Mouse (Mus musculus) frontal cortex, postnatal 25 days (tissue): Measurements from ENCODE around the gene Cisd2.

Experiments used
- DNase-seq, 2 experiments: peaks; one replicate each; pipeline ENCODE4 v3.0.0; 2022; ENCODE audit warnings: low spot score in 2 of 2

Cisd2 gene

GRCm38 (mm10) chr3:135411056-135411455, 12.7 kb downstream of the Cisd2 start:
- DNase-seq: no peak

GRCm38 (mm10) chr3:135409219-135409618, 14.5 kb downstream of the Cisd2 start:
- DNase-seq: no peak

- DNase-seq: no peak
These were observed 16.4 kb downstream of the Cisd2 start for GRCm38 (mm10) chr3:135407351-135407750.

GRCm38 (mm10) chr3:135404599-135404998, 19.1 kb downstream of the Cisd2 start:
- DNase-seq: no peak

GRCm38 (mm10) chr3:135403856-135404255, 19.9 kb downstream of the Cisd2 start:
- no peak for DNase-seq

GRCm38 (mm10) chr3:135403211-135403610, 20.5 kb downstream of the Cisd2 start:
- DNase-seq: no peak

- DNase-seq: peak; percentile 76 to 78
These were observed 21.5 kb downstream of the Cisd2 start for GRCm38 (mm10) chr3:135402201-135402658.

GRCm38 (mm10) chr3:135397112-135397511, 26.6 kb downstream of the Cisd2 start:
- no peak for DNase-seq

- no peak for DNase-seq
These were observed 27.6 kb downstream of the Cisd2 start for GRCm38 (mm10) chr3:135396081-135396480.

GRCm38 (mm10) chr3:135395085-135395484, 28.6 kb downstream of the Cisd2 start:
- DNase-seq: no peak

- DNase-seq: no peak
These were observed 30.5 kb downstream of the Cisd2 start for GRCm38 (mm10) chr3:135393186-135393585.

- DNase-seq: no peak
These were observed 43.9 kb downstream of the Cisd2 start for GRCm38 (mm10) chr3:135379868-135380267.

GRCm38 (mm10) chr3:135377445-135377844, 46.3 kb downstream of the Cisd2 start:
- no peak for DNase-seq

- no peak for DNase-seq
These were observed 47.9 kb downstream of the Cisd2 start for GRCm38 (mm10) chr3:135375836-135376235.

GRCm38 (mm10) chr3:135357394-135357793, 66.3 kb downstream of the Cisd2 start:
- no peak for DNase-seq
